Mouse (Mus musculus): ENCODE measurements at regions not wholly inside any gene's neighbourhood (a gene's known extent, or its start where the extent isn't known, plus 50 kb on each side); places are given as distances from the start of the nearest gene placed in this dataset.
"Not testable (repeated sequence)": the region's sequence is repeated elsewhere in the genome, so short reads cannot be mapped to it uniquely, and the experiment has no call there.

GRCm38 (mm10) chr8:28400141-28400540 is 952.7 kb downstream of the Poteg start:
- DNase-seq (ENCODE audit: low spot score): no peak

GRCm38 (mm10) chr8:28427544-28428135 is 980.2 kb downstream of the Poteg start:
- DNase-seq (ENCODE audit: low spot score): no peak

GRCm38 (mm10) chr8:28473190-28473589 is 1025.7 kb downstream of the Poteg start:
- no peak for DNase-seq (ENCODE audit: low spot score)

- no peak for DNase-seq (ENCODE audit: low spot score)
Measured at GRCm38 (mm10) chr8:28487913-28488312, 1040.4 kb downstream of the Poteg start.

- no peak for DNase-seq (ENCODE audit: low spot score)
Measured at GRCm38 (mm10) chr8:28503488-28504319, 1056.2 kb downstream of the Poteg start.

GRCm38 (mm10) chr8:28523506-28523905 is 1076.0 kb downstream of the Poteg start:
- DNase-seq (ENCODE audit: low spot score): not testable (repeated sequence)

- DNase-seq (ENCODE audit: low spot score): no peak
Measured at GRCm38 (mm10) chr8:28547236-28547635, 1099.8 kb downstream of the Poteg start.

GRCm38 (mm10) chr8:28559881-28560280 is 1112.4 kb downstream of the Poteg start:
- DNase-seq (ENCODE audit: low spot score): peak; percentile 28

- DNase-seq (ENCODE audit: low spot score): no peak
Measured at GRCm38 (mm10) chr8:28579250-28579651, 1131.8 kb downstream of the Poteg start.

- no peak for DNase-seq (ENCODE audit: low spot score)
Measured at GRCm38 (mm10) chr8:28580821-28581220, 1133.4 kb downstream of the Poteg start.

GRCm38 (mm10) chr8:28589999-28590398 is 1142.5 kb downstream of the Poteg start:
- DNase-seq (ENCODE audit: low spot score): no peak

GRCm38 (mm10) chr8:28593238-28593637 is 1145.8 kb downstream of the Poteg start:
- DNase-seq (ENCODE audit: low spot score): no peak

GRCm38 (mm10) chr8:28594191-28594590 is 1146.7 kb downstream of the Poteg start:
- no peak for DNase-seq (ENCODE audit: low spot score)

- no peak for DNase-seq (ENCODE audit: low spot score)
Measured at GRCm38 (mm10) chr8:28594606-28595005, 1147.1 kb downstream of the Poteg start.

- DNase-seq (ENCODE audit: low spot score): no peak
Measured at GRCm38 (mm10) chr8:28595880-28596279, 1148.4 kb downstream of the Poteg start.

Measured in embryo, embryonic 10.5 days (tissue).